Mouse (Mus musculus) bone marrow macrophage, adult 2 months (primary cell): ENCODE measurements around the gene Nrl.

Experiments used
- CTCF ChIP-seq: IDR thresholded peaks from 2 replicates; pipeline ENCODE4 v1.5.1; 2012; ENCODE audit warnings: low read depth, mild to moderate bottlenecking, low read length, moderate library complexity
- POLR2A ChIP-seq: IDR thresholded peaks from 2 replicates; pipeline ENCODE4 v1.6.1; 2012; ENCODE audit warnings: mild to moderate bottlenecking, low read depth, low read length, borderline replicate concordance

DNA sequence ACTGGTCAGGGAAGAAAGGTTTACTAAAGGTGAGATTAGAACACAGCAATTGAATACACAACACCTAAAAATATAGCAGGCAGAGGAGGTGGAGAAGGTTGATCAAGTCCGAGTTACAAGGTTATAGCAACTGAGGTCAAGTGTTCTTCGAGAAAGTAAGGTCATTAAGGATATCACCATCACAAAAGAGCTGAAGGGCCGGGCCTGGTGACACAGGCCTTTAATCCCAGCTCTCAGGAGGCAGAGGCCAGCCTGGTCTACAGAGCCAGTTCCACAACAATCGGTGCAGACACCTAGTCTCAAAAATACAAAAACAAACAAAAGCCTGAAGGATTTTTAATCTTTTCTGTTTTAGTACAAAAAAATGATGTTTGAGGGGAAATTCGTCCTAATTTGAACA is 26.6 kb upstream of the Nrl start:
- TF ChIP-seq CTCF (no peak), POLR2A (no peak)
